Mouse (Mus musculus) embryonic fibroblast, embryonic 13.5 days (primary cell): ENCODE measurements at regions not wholly inside any gene's neighbourhood (a gene's known extent, or its start where the extent isn't known, plus 50 kb on each side); places are given as distances from the start of the nearest gene placed in this dataset.

Source experiments
- CTCF ChIP-seq: IDR thresholded peaks from 2 replicates; pipeline ENCODE4 v1.5.1; 2011; ENCODE audit warnings: mild to moderate bottlenecking, control low read depth, low read length, moderate library complexity, borderline replicate concordance; ENCODE audit not compliant: insufficient read depth
- POLR2A ChIP-seq: IDR thresholded peaks from 2 replicates; pipeline ENCODE4 v1.6.1; 2011; ENCODE audit warnings: low read depth, mild to moderate bottlenecking, control low read depth, low read length, moderate library complexity

- TF ChIP-seq POLR2A, result no peak
- TF ChIP-seq CTCF, result no peak
Observed at GRCm38 (mm10) chr12:107771809-107772208, 231.6 kb downstream of the Bcl11b start.
